Mouse (Mus musculus): ENCODE results near the gene Fgb. TPM values are rescaled to one million over a fixed set of nuclear protein-coding genes. Genes with fewer than 3 reads are reported as not detected.

The Fgb gene
- 0.33 and 2.8 TPM in 2 replicates for polyA plus RNA-seq (2015; fragmentation: Nextera tagmentation; extraction: Ambion mirVana)

GRCm38 (mm10) chr3:83049680-83050079 is at the start of gene Fgb:
TSS of gene Fgb (minus strand) at chr3:83049863.
- no peak for ATAC-seq (replicated peaks; ENCODE audit: insufficient number of reproducible peaks, insufficient read depth, low FRiP score, low read depth)
- WGBS: 83% methylated on average over 8 of the region's 8 CpGs

GRCm38 (mm10) chr3:83099139-83099538 is 49.5 kb upstream of the Fgb start:
- Histone ChIP-seq H3K27ac (no peak overlapping the region), H3K36me3 (no peaks in the 10 kb centered on the region), H3K4me3 (peak overlapping the region; percentile 24; the same call in 1 of the 2 replicates), H3K27me3 (0 out of 2 replicates have a peak, but pooled peaks cover 3% of the 10 kb centered on the region), H3K9me3 (replicated peaks) (no peaks in the 10 kb centered on the region), H3K9ac (no peak overlapping the region), H3K4me1 (replicated peaks) (no peaks in the 10 kb centered on the region), H3K4me2 (peak overlapping the region; percentile 48)
- ATAC-seq (replicated peaks; ENCODE audit: insufficient number of reproducible peaks, insufficient read depth, low FRiP score, low read depth): no peak
- WGBS: 85% methylated on average over 1 of the region's 1 CpGs

More at GRCm38 (mm10) chr3:83049680-83050079, at the start of gene Fgb:
- no peaks in the 10 kb centered on the region for H3K36me3 ChIP-seq
- H3K27ac ChIP-seq: no peak within 1 kb of the TSS
- no peaks in the 10 kb centered on the region for H3K4me1 ChIP-seq (replicated peaks)
- H3K9ac ChIP-seq: no peak within 1 kb of the TSS
- H3K9me3 ChIP-seq (replicated peaks): no peaks in the 10 kb centered on the region
- H3K27me3 ChIP-seq: 0 out of 2 replicates have a peak, but pooled peaks cover 3% of the 10 kb centered on the region
- no peak within 1 kb of the TSS for H3K4me3 ChIP-seq
- no peak within 1 kb of the TSS for H3K4me2 ChIP-seq

GRCm38 (mm10) chr3:83098546-83099034 is 48.9 kb upstream of the Fgb start:
- no peak overlapping the region for H3K27ac ChIP-seq
- H3K4me3 ChIP-seq: peak overlapping the region; percentile 24
- H3K27me3 ChIP-seq: 0 out of 2 replicates have a peak, but pooled peaks cover 3% of the 10 kb centered on the region
- H3K36me3 ChIP-seq: no peaks in the 10 kb centered on the region
- H3K9me3 ChIP-seq (replicated peaks): no peaks in the 10 kb centered on the region
- H3K9ac ChIP-seq: no peak overlapping the region
- H3K4me2 ChIP-seq: peak overlapping the region; percentile 48
- no peak for ATAC-seq (replicated peaks; ENCODE audit: insufficient number of reproducible peaks, insufficient read depth, low FRiP score, low read depth)
- no peaks in the 10 kb centered on the region for H3K4me1 ChIP-seq (replicated peaks)
- 13% methylated on average over 14 of the region's 14 CpGs for WGBS

GRCm38 (mm10) chr3:83097586-83097985 is 47.9 kb upstream of the Fgb start:
- WGBS: 81% methylated on average over 6 of the region's 6 CpGs
- no peaks in the 10 kb centered on the region for H3K36me3 ChIP-seq

GRCm38 (mm10) chr3:83080567-83081055 is 30.9 kb upstream of the Fgb start:
- Histone ChIP-seq H3K9ac (no peak overlapping the region), H3K4me1 (replicated peaks) (peaks cover 2% of the 10 kb centered on the region; the same call in 1 of the 2 replicates)

More at GRCm38 (mm10) chr3:83097586-83097985, 47.9 kb upstream of the Fgb start:
- H3K4me1 ChIP-seq (replicated peaks): no peaks in the 10 kb centered on the region
- 0 out of 2 replicates have a peak, but pooled peaks cover 3% of the 10 kb centered on the region for H3K27me3 ChIP-seq
- no peaks in the 10 kb centered on the region for H3K9me3 ChIP-seq (replicated peaks)
- H3K27ac ChIP-seq: no peak overlapping the region
- no peak for ATAC-seq (replicated peaks; ENCODE audit: insufficient number of reproducible peaks, insufficient read depth, low FRiP score, low read depth)
- no peak overlapping the region for H3K9ac ChIP-seq
- no peak overlapping the region for H3K4me2 ChIP-seq
- no peak overlapping the region for H3K4me3 ChIP-seq

GRCm38 (mm10) chr3:83076563-83076962 is 26.9 kb upstream of the Fgb start:
- H3K4me2 ChIP-seq: no peak overlapping the region
- H3K4me3 ChIP-seq: no peak overlapping the region
- ATAC-seq (replicated peaks; ENCODE audit: insufficient number of reproducible peaks, insufficient read depth, low FRiP score, low read depth): no peak
- 30% methylated on average over 3 of the region's 3 CpGs for WGBS
- H3K27ac ChIP-seq: no peak overlapping the region
- H3K36me3 ChIP-seq: peaks cover 12% of the 10 kb centered on the region
- H3K27me3 ChIP-seq: no peaks in the 10 kb centered on the region
- no peak overlapping the region for H3K9ac ChIP-seq
- H3K9me3 ChIP-seq (replicated peaks): no peaks in the 10 kb centered on the region
- H3K4me1 ChIP-seq (replicated peaks): peaks cover 2% of the 10 kb centered on the region; the same call in 1 of the 2 replicates

More at GRCm38 (mm10) chr3:83080567-83081055, 30.9 kb upstream of the Fgb start:
- 3% methylated on average over 11 of the region's 11 CpGs for WGBS
- peak overlapping the region; percentile 36 for H3K4me3 ChIP-seq
- no peaks in the 10 kb centered on the region for H3K27me3 ChIP-seq
- no peak overlapping the region for H3K27ac ChIP-seq
- H3K36me3 ChIP-seq: no peaks in the 10 kb centered on the region
- peak overlapping the region; percentile 62 for H3K4me2 ChIP-seq
- no peaks in the 10 kb centered on the region for H3K9me3 ChIP-seq (replicated peaks)
- ATAC-seq (replicated peaks; ENCODE audit: insufficient number of reproducible peaks, insufficient read depth, low FRiP score, low read depth): 0 out of 2 replicates have a peak, but pooled peaks have one; percentile 39

- Histone ChIP-seq H3K9me3 (replicated peaks) (no peaks in the 10 kb centered on the region), H3K9ac (no peak overlapping the region), H3K36me3 (peaks cover 71% of the 10 kb centered on the region), H3K4me1 (replicated peaks) (no peaks in the 10 kb centered on the region), H3K27ac (no peak overlapping the region), H3K27me3 (no peaks in the 10 kb centered on the region), H3K4me3 (no peak overlapping the region), H3K4me2 (no peak overlapping the region)
- 86% methylated on average over 4 of the region's 4 CpGs for WGBS
- no peak for ATAC-seq (replicated peaks; ENCODE audit: insufficient number of reproducible peaks, insufficient read depth, low FRiP score, low read depth)
These were observed 20.6 kb upstream of the Fgb start for GRCm38 (mm10) chr3:83070231-83070630.

GRCm38 (mm10) chr3:83068869-83069268 is 19.2 kb upstream of the Fgb start:
- Histone ChIP-seq H3K4me2 (no peak overlapping the region), H3K36me3 (peaks cover 79% of the 10 kb centered on the region), H3K9ac (no peak overlapping the region), H3K4me3 (no peak overlapping the region), H3K9me3 (replicated peaks) (no peaks in the 10 kb centered on the region), H3K27ac (no peak overlapping the region), H3K27me3 (no peaks in the 10 kb centered on the region), H3K4me1 (replicated peaks) (no peaks in the 10 kb centered on the region)
- ATAC-seq (replicated peaks; ENCODE audit: insufficient number of reproducible peaks, insufficient read depth, low FRiP score, low read depth): no peak
- WGBS: 91% methylated on average over 13 of the region's 13 CpGs

- no peaks in the 10 kb centered on the region for H3K4me1 ChIP-seq (replicated peaks)
- no peak overlapping the region for H3K9ac ChIP-seq
- H3K4me3 ChIP-seq: no peak overlapping the region
- H3K4me2 ChIP-seq: no peak overlapping the region
- WGBS: 87% methylated on average over 9 of the region's 9 CpGs
- no peaks in the 10 kb centered on the region for H3K9me3 ChIP-seq (replicated peaks)
- no peaks in the 10 kb centered on the region for H3K27me3 ChIP-seq
- no peak overlapping the region for H3K27ac ChIP-seq
- ATAC-seq (replicated peaks; ENCODE audit: insufficient number of reproducible peaks, insufficient read depth, low FRiP score, low read depth): no peak
- peaks cover 86% of the 10 kb centered on the region for H3K36me3 ChIP-seq
These were observed 18.3 kb upstream of the Fgb start for GRCm38 (mm10) chr3:83067920-83068319.

GRCm38 (mm10) chr3:83057046-83057445 is 7.4 kb upstream of the Fgb start:
- Histone ChIP-seq H3K9me3 (replicated peaks) (no peaks in the 10 kb centered on the region), H3K36me3 (peaks cover 42% of the 10 kb centered on the region), H3K27ac (no peak overlapping the region), H3K4me2 (no peak overlapping the region), H3K27me3 (no peaks in the 10 kb centered on the region), H3K4me1 (replicated peaks) (peaks cover 8% of the 10 kb centered on the region), H3K4me3 (no peak overlapping the region), H3K9ac (no peak overlapping the region)
- ATAC-seq (replicated peaks; ENCODE audit: insufficient number of reproducible peaks, insufficient read depth, low FRiP score, low read depth): no peak
- 90% methylated on average over 2 of the region's 2 CpGs for WGBS

- Histone ChIP-seq H3K27ac (peak within 1 kb of the TSS; percentile 63), H3K36me3 (peaks cover 26% of the 10 kb centered on the region), H3K9me3 (replicated peaks) (no peaks in the 10 kb centered on the region), H3K27me3 (no peaks in the 10 kb centered on the region), H3K4me3 (peak within 1 kb of the TSS; percentile 76), H3K9ac (peak within 1 kb of the TSS; percentile 79), H3K4me2 (peak within 1 kb of the TSS; percentile 79), H3K4me1 (replicated peaks) (peaks cover 8% of the 10 kb centered on the region)
- under 1% methylated on average over 61 of the region's 61 CpGs for WGBS
- ATAC-seq (replicated peaks; ENCODE audit: insufficient number of reproducible peaks, insufficient read depth, low FRiP score, low read depth): peak; percentile 99
These were observed 5.8 kb upstream of the Fgb start, which contains the start of gene Plrg1 for GRCm38 (mm10) chr3:83055281-83056038. TSS of gene Plrg1 (plus strand) at chr3:83055522.
